Mouse (Mus musculus): ENCODE results near the gene Hspb1. TPM values are rescaled to one million over a fixed set of nuclear protein-coding genes. Genes with fewer than 3 reads are reported as not detected.

The Hspb1 gene
- total and polyA plus RNA-seq, 3 experiments = not detected

DNA sequence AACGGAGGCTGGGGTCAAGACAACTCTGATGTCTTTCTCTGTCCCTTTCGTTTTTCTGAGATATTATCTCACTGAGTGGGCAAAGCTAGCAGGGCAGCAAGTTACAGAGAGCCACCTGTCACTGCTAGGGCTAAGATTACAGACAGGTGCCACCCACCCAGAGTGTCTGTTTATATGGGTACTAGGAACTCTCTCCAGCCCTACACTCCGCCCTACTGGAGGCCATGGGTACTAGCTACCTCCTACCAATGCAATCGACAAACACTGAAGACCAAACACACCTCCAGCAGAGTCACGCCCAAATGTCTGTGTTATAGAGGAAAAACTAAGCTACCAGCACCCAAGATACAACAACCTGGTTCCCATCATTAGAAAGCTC is 30.3 kb downstream of the Hspb1 start:
- DNase-seq (ENCODE audit: low spot score) = no peak
- Histone ChIP-seq H3K4me3 (ENCODE audit: low read depth, low read length) (no peak overlapping the region), H3K4me1 (ENCODE audit: insufficient read depth, low read depth, low read length) (peaks cover 76% of the 10 kb centered on the region), H3K36me3 (replicated peaks) (peaks cover 98% of the 10 kb centered on the region), H3K27me3 (ENCODE audit: insufficient read depth, low read length) (no peaks in the 10 kb centered on the region), H3K9me3 (replicated peaks) (no peaks in the 10 kb centered on the region)
- no peak for ATAC-seq (ENCODE audit: extremely low read depth, insufficient number of reproducible peaks, low FRiP score, poor library complexity, severe bottlenecking)
- TF ChIP-seq POLR2AphosphoS5 (IDR thresholded peaks at IDR 0.05; ENCODE audit: insufficient replicate concordance, low read depth, low read length) (no peak), GATA1 (IDR thresholded peaks at IDR 0.05; ENCODE audit: borderline replicate concordance, low read length) (no peak), CTCF (IDR thresholded peaks at IDR 0.05; ENCODE audit: low read depth, low read length) (no peak), TAL1 (conservative IDR thresholded peaks at IDR 0.05; ENCODE audit: low read depth, low read length) (no peak), GATA2 (IDR thresholded peaks at IDR 0.05; ENCODE audit: borderline replicate concordance, low read depth, low read length) (no peak)

DNA sequence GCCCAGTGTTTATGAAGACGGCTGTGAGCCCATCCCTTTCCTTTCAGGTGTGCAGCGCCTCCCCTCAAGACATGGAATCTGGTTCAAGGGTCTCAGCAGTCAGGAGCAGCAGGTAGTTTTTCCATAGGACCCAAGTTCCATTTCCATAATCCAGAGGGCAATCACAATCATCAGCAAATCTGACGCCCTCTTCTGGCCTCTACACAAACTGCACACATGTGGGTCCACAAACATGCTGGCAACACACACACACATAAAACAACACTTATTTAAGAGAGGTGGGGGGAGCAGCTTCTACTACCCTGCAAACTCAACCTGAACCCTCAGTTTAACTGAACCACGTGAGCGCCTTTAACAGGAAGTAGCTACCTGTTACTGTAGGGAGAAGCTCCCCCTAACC is 30.9 kb downstream of the Hspb1 start:
- TF ChIP-seq TAL1 (conservative IDR thresholded peaks at IDR 0.05; ENCODE audit: low read depth, low read length) (no peak), CTCF (IDR thresholded peaks at IDR 0.05; ENCODE audit: low read depth, low read length) (no peak; the same call in 1 of the 2 replicates), GATA1 (IDR thresholded peaks at IDR 0.05; ENCODE audit: borderline replicate concordance, low read length) (no peak), POLR2AphosphoS5 (IDR thresholded peaks at IDR 0.05; ENCODE audit: insufficient replicate concordance, low read depth, low read length) (no peak), GATA2 (IDR thresholded peaks at IDR 0.05; ENCODE audit: borderline replicate concordance, low read depth, low read length) (no peak)
- H3K27me3 ChIP-seq (ENCODE audit: insufficient read depth, low read length) = no peaks in the 10 kb centered on the region
- DNase-seq (ENCODE audit: low spot score) = no peak
- H3K4me3 ChIP-seq (ENCODE audit: low read depth, low read length) = no peak overlapping the region
- H3K36me3 ChIP-seq (replicated peaks) = peaks cover 98% of the 10 kb centered on the region
- H3K4me1 ChIP-seq (ENCODE audit: insufficient read depth, low read depth, low read length) = peaks cover 73% of the 10 kb centered on the region
- H3K9me3 ChIP-seq (replicated peaks) = no peaks in the 10 kb centered on the region
- ATAC-seq (ENCODE audit: extremely low read depth, insufficient number of reproducible peaks, low FRiP score, poor library complexity, severe bottlenecking) = no peak

GRCm38 (mm10) chr5:135919902-135920301 is 32.2 kb downstream of the Hspb1 start:
- no peak for TF ChIP-seq CTCF (IDR thresholded peaks at IDR 0.05; ENCODE audit: low read depth, low read length)
- no peak for TF ChIP-seq TAL1 (conservative IDR thresholded peaks at IDR 0.05; ENCODE audit: low read depth, low read length)
- no peak for TF ChIP-seq POLR2AphosphoS5 (IDR thresholded peaks at IDR 0.05; ENCODE audit: insufficient replicate concordance, low read depth, low read length)
- no peak for TF ChIP-seq GATA2 (IDR thresholded peaks at IDR 0.05; ENCODE audit: borderline replicate concordance, low read depth, low read length)
- no peak for TF ChIP-seq GATA1 (IDR thresholded peaks at IDR 0.05; ENCODE audit: borderline replicate concordance, low read length)
- Histone ChIP-seq H3K4me3 (ENCODE audit: low read depth, low read length) (no peak overlapping the region), H3K27me3 (ENCODE audit: insufficient read depth, low read length) (no peaks in the 10 kb centered on the region), H3K36me3 (replicated peaks) (peaks cover 97% of the 10 kb centered on the region), H3K4me1 (ENCODE audit: insufficient read depth, low read depth, low read length) (peaks cover 69% of the 10 kb centered on the region), H3K9me3 (replicated peaks) (no peaks in the 10 kb centered on the region)
- DNase-seq (ENCODE audit: low spot score) (no peak), ATAC-seq (ENCODE audit: extremely low read depth, insufficient number of reproducible peaks, low FRiP score, poor library complexity, severe bottlenecking) (no peak)

DNA sequence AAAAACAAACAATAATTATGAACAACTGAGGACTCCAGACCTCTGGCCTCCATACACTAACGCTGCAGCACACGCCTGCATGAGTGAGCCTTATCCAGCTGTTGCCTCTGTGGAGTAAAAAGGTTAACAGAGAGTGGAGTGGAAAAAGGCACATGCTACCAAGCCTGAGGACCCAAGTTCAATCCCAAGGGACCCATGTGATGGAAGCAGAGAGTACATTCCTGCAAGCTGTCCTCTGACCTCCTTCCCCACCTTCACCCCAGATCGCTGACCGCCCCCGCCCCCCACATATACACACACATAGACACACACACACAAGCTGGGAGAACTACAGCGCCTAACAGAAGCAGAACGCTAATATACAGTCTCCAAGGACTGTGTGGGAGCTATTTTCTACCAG is 36.2 kb downstream of the Hspb1 start:
- no peaks in the 10 kb centered on the region for H3K27me3 ChIP-seq (ENCODE audit: insufficient read depth, low read length)
- peaks cover 67% of the 10 kb centered on the region for H3K4me1 ChIP-seq (ENCODE audit: insufficient read depth, low read depth, low read length)
- no peak for TF ChIP-seq POLR2AphosphoS5 (IDR thresholded peaks at IDR 0.05; ENCODE audit: insufficient replicate concordance, low read depth, low read length)
- no peak for TF ChIP-seq TAL1 (conservative IDR thresholded peaks at IDR 0.05; ENCODE audit: low read depth, low read length)
- H3K9me3 ChIP-seq (replicated peaks) = no peaks in the 10 kb centered on the region
- DNase-seq (ENCODE audit: low spot score) (no peak), ATAC-seq (ENCODE audit: extremely low read depth, insufficient number of reproducible peaks, low FRiP score, poor library complexity, severe bottlenecking) (no peak)
- H3K36me3 ChIP-seq (replicated peaks) = peaks cover 98% of the 10 kb centered on the region
- H3K4me3 ChIP-seq (ENCODE audit: low read depth, low read length) = no peak overlapping the region

- H3K27me3 ChIP-seq (ENCODE audit: insufficient read depth, low read length) = no peaks in the 10 kb centered on the region
- DNase-seq (ENCODE audit: low spot score) (no peak), ATAC-seq (ENCODE audit: extremely low read depth, insufficient number of reproducible peaks, low FRiP score, poor library complexity, severe bottlenecking) (no peak)
- H3K9me3 ChIP-seq (replicated peaks) = no peaks in the 10 kb centered on the region
- peaks cover 76% of the 10 kb centered on the region for H3K36me3 ChIP-seq (replicated peaks)
- no peak overlapping the region; the same call in 1 of the 2 replicates for H3K4me3 ChIP-seq (ENCODE audit: low read depth, low read length)
- H3K4me1 ChIP-seq (ENCODE audit: insufficient read depth, low read depth, low read length) = peaks cover 64% of the 10 kb centered on the region
- TF ChIP-seq GATA2 (IDR thresholded peaks at IDR 0.05; ENCODE audit: borderline replicate concordance, low read depth, low read length) (no peak), CTCF (IDR thresholded peaks at IDR 0.05; ENCODE audit: low read depth, low read length) (no peak), POLR2AphosphoS5 (IDR thresholded peaks at IDR 0.05; ENCODE audit: insufficient replicate concordance, low read depth, low read length) (no peak), GATA1 (IDR thresholded peaks at IDR 0.05; ENCODE audit: borderline replicate concordance, low read length) (no peak), TAL1 (conservative IDR thresholded peaks at IDR 0.05; ENCODE audit: low read depth, low read length) (no peak)
These were observed 42.1 kb downstream of the Hspb1 start for GRCm38 (mm10) chr5:135929685-135930424.

GRCm38 (mm10) chr5:135931526-135931925 is 43.8 kb downstream of the Hspb1 start:
- ATAC-seq (ENCODE audit: extremely low read depth, insufficient number of reproducible peaks, low FRiP score, poor library complexity, severe bottlenecking) (no peak), DNase-seq (ENCODE audit: low spot score) (no peak)
- Histone ChIP-seq H3K36me3 (replicated peaks) (peaks cover 59% of the 10 kb centered on the region), H3K4me1 (ENCODE audit: insufficient read depth, low read depth, low read length) (peaks cover 66% of the 10 kb centered on the region), H3K4me3 (ENCODE audit: low read depth, low read length) (no peak overlapping the region; the same call in 1 of the 2 replicates), H3K9me3 (replicated peaks) (no peaks in the 10 kb centered on the region), H3K27me3 (ENCODE audit: insufficient read depth, low read length) (no peaks in the 10 kb centered on the region)
- TF ChIP-seq CTCF (IDR thresholded peaks at IDR 0.05; ENCODE audit: low read depth, low read length) = no peak
- no peak for TF ChIP-seq POLR2AphosphoS5 (IDR thresholded peaks at IDR 0.05; ENCODE audit: insufficient replicate concordance, low read depth, low read length)
- TF ChIP-seq GATA1 (IDR thresholded peaks at IDR 0.05; ENCODE audit: borderline replicate concordance, low read length) = no peak
- no peak for TF ChIP-seq GATA2 (IDR thresholded peaks at IDR 0.05; ENCODE audit: borderline replicate concordance, low read depth, low read length)

Data from G1E (cell line).